30 mouse cellular contexts compared by ENCODE assay signal in the genomic region with DNA sequence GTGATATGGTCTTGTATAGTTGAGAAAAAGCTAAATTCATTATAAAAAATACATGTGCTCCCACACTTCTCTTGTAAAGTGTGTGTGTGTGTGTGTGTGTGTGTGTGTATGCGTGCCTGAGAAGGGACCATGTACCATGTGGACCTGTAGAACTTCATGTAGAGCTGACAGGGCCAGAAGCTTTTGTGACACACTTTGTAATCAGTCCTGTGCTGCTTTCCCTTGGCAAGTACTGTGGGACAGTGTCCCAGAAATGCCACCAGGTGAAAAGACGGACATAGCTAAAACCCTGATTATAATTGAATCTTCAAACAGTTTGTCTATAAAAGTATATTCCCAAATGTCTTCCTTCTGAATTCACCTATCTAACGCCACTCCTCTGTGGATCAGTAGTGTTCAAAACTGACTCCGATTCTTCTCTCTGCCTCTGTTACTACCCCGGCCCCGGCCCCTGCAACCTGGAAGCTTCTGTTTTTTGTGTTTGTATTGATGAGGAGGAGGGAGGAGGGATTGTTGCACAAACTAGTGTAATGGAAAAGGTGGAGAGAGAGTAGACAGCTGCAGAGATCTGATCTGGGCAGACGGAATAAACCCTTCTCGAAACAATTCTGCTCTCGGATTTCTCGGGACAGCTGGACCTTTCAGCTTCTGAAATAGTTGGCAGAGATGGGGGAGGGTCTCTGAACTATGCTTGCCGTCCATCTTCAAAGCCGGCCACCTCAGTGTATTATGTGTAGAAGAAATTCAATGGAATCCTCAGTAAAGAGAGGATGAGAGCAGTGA. TPM values are rescaled to one million over a fixed set of nuclear protein-coding genes. Genes with fewer than 3 reads are reported as not detected.
DNase-seq lines count a peak whose midpoint lies in the region; ATAC-seq lines count a peak whose summit lies in the region.
"Had no signal": no experiment of that assay in that cellular context is flagged by ENCODE, and none has a peak within 500 bp of the region (broad histone marks: within the 10 kb centered on the region; RNA-seq: fewer than 3 reads in every experiment).

No protein-coding gene starts in this region.

- peaks cover 43% of the 10 kb centered on the region for H3K27me3 ChIP-seq in heart, embryonic 10.5 days (ENCODE audit: insufficient read depth, poor library complexity, severe bottlenecking)
- peaks cover 34% of the 10 kb centered on the region for H3K27me3 ChIP-seq in embryonic facial prominence, embryonic 15.5 days
- H3K27me3 ChIP-seq in heart, embryonic 12.5 days (replicated peaks), result peaks cover 33% of the 10 kb centered on the region
- peaks cover 36% of the 10 kb centered on the region for H3K27me3 ChIP-seq in kidney, embryonic 16.5 days (ENCODE audit: insufficient read depth, low read length)

- intact Hi-C loops in heart, postnatal 10 days (cut with DNase I), result no loop called here

- ATAC-seq in embryonic facial prominence, embryonic 15.5 days (ENCODE audit: insufficient number of reproducible peaks, low FRiP score, low TSS enrichment, low read depth), result no peak
- ATAC-seq in heart, embryonic 12.5 days (ENCODE audit: insufficient number of reproducible peaks, low FRiP score), result no peak
- ATAC-seq in kidney, embryonic 16.5 days (ENCODE audit: low FRiP score, low TSS enrichment), result no peak
- ATAC-seq: activated CD4-positive, CD25-positive, alpha-beta regulatory T cell, adult 4 months; forebrain, embryonic 14.5 days; inflammation-experienced regulatory T-cells, adult 6 months; lung, postnatal 0 days; midbrain, embryonic 15.5 days had no signal

- WGBS in heart, embryonic 10.5 days, result 61% methylated on average over 12 of the region's 12 CpGs
- 59% methylated on average over 12 of the region's 12 CpGs for WGBS in embryonic facial prominence, embryonic 15.5 days
- 55% methylated on average over 12 of the region's 12 CpGs for WGBS in heart, embryonic 12.5 days
- WGBS in kidney, embryonic 16.5 days, result 62% methylated on average over 12 of the region's 12 CpGs

- no peak overlapping the region for H3K4me3 ChIP-seq in heart, embryonic 10.5 days
- H3K4me3 ChIP-seq in embryonic facial prominence, embryonic 15.5 days (replicated peaks), result no peak overlapping the region
- H3K4me3 ChIP-seq in heart, embryonic 12.5 days, result no peak overlapping the region
- no peak overlapping the region for H3K4me3 ChIP-seq in kidney, embryonic 16.5 days (ENCODE audit: low read length)
- H3K4me3 ChIP-seq: embryonic facial prominence, embryonic 13.5 days; left cerebral cortex, adult 2 months; midbrain, embryonic 15.5 days; neural tube, embryonic 13.5 days had no signal

- 0 out of 2 replicates have a peak, but pooled peaks cover 1% of the 10 kb centered on the region for H3K36me3 ChIP-seq in heart, embryonic 10.5 days
- no peaks in the 10 kb centered on the region for H3K36me3 ChIP-seq in embryonic facial prominence, embryonic 15.5 days
- no peaks in the 10 kb centered on the region for H3K36me3 ChIP-seq in heart, embryonic 12.5 days
- no peaks in the 10 kb centered on the region for H3K36me3 ChIP-seq in kidney, embryonic 16.5 days (ENCODE audit: insufficient read depth, low read length)
- H3K36me3 ChIP-seq: embryonic facial prominence, embryonic 13.5 days; midbrain, embryonic 15.5 days; neural tube, embryonic 13.5 days had no signal

- H3K4me2 ChIP-seq in embryonic facial prominence, embryonic 15.5 days (replicated peaks), result no peak overlapping the region
- H3K4me2 ChIP-seq in heart, embryonic 12.5 days, result peak overlapping the region; percentile 44
- no peak overlapping the region for H3K4me2 ChIP-seq in kidney, embryonic 16.5 days (replicated peaks; ENCODE audit: low read depth, low read length)
- H3K4me2 ChIP-seq: embryonic facial prominence, embryonic 13.5 days; hindbrain, embryonic 14.5 days; midbrain, embryonic 15.5 days; neural tube, embryonic 13.5 days had no signal

- DNase-seq in heart, embryonic 10.5 days (ENCODE audit: low spot score), result no peak
- DNase-seq in heart, adult 9 months (ENCODE audit: low spot score in 2 of 2), result no peak
- DNase-seq in heart, postnatal 10 days, result peak; percentile 39 to 43
- no peak for DNase-seq in right cerebral cortex, postnatal 25 days
- DNase-seq: adrenal gland, adult 8-10 months; cerebellum, adult 11-12 months; cerebellum, postnatal 14 days; kidney, adult 18-20 months; layer of hippocampus, adult 9-11 months; left cerebral cortex, postnatal 4 days; retina, postnatal 1 day; thymus, postnatal 25 days had no signal

- H3K9me3 ChIP-seq in heart, embryonic 10.5 days, result no peaks in the 10 kb centered on the region
- H3K9me3 ChIP-seq in embryonic facial prominence, embryonic 15.5 days (replicated peaks), result no peaks in the 10 kb centered on the region
- H3K9me3 ChIP-seq in heart, embryonic 12.5 days (replicated peaks), result no peaks in the 10 kb centered on the region
- H3K9me3 ChIP-seq in kidney, embryonic 16.5 days (ENCODE audit: low read length), result no peaks in the 10 kb centered on the region
- H3K9me3 ChIP-seq: embryonic facial prominence, embryonic 13.5 days; midbrain, embryonic 15.5 days; neural tube, embryonic 13.5 days had no signal

- H3K27ac ChIP-seq in heart, embryonic 10.5 days, result peak overlapping the region; percentile 83; the same call in 1 of the 2 replicates
- 0 out of 2 replicates have a peak overlapping the region, but pooled peaks have one; percentile 39 for H3K27ac ChIP-seq in embryonic facial prominence, embryonic 15.5 days (replicated peaks)
- no peak overlapping the region for H3K27ac ChIP-seq in heart, embryonic 12.5 days (ENCODE audit: poor library complexity, severe bottlenecking)
- no peak overlapping the region for H3K27ac ChIP-seq in kidney, embryonic 16.5 days (ENCODE audit: low read length)
- H3K27ac ChIP-seq: embryonic facial prominence, embryonic 13.5 days; hindbrain, embryonic 14.5 days; kidney, postnatal 0 days; left cerebral cortex, adult 2 months; macrophage; midbrain, embryonic 15.5 days; neural tube, embryonic 13.5 days had no signal

- no peak overlapping the region for H3K9ac ChIP-seq in embryonic facial prominence, embryonic 15.5 days
- H3K9ac ChIP-seq in heart, embryonic 12.5 days, result no peak overlapping the region
- no peak overlapping the region for H3K9ac ChIP-seq in kidney, embryonic 16.5 days (replicated peaks; ENCODE audit: low read length)
- H3K9ac ChIP-seq: embryonic facial prominence, embryonic 13.5 days; hindbrain, embryonic 14.5 days; midbrain, embryonic 15.5 days; neural tube, embryonic 13.5 days had no signal

- H3K4me1 ChIP-seq in heart, embryonic 10.5 days, result peaks cover 53% of the 10 kb centered on the region
- peaks cover 12% of the 10 kb centered on the region for H3K4me1 ChIP-seq in embryonic facial prominence, embryonic 15.5 days
- H3K4me1 ChIP-seq in heart, embryonic 12.5 days (replicated peaks), result peaks cover 43% of the 10 kb centered on the region
- peaks cover 5% of the 10 kb centered on the region; the same call in 1 of the 2 replicates for H3K4me1 ChIP-seq in kidney, embryonic 16.5 days (ENCODE audit: insufficient read depth, low read length)

RNA-seq across cellular contexts. Expression of a gene that starts 0.8 kb away (rescaled TPM):
- 5.5 and 8.9 TPM in 2 replicates for polyA plus RNA-seq in heart, embryonic 10.5 days (2016; fragmentation: Nextera tagmentation; extraction: Ambion mirVana)
- 12.4 and 16.1 TPM in 2 replicates for polyA plus RNA-seq in embryonic facial prominence, embryonic 15.5 days (2015; fragmentation: Nextera tagmentation; extraction: Ambion mirVana)
- polyA plus RNA-seq in heart, embryonic 12.5 days (2016; fragmentation: Nextera tagmentation; extraction: Ambion mirVana), result 7.9 and 9.2 TPM in 2 replicates
- total RNA-seq in heart, postnatal 10 days (2021), result 100 to 1,000 TPM; 149 to 172 TPM
- polyA plus RNA-seq in kidney, embryonic 16.5 days (2015; fragmentation: Nextera tagmentation; extraction: Ambion mirVana), result 0.37 and 0.69 TPM in 2 replicates
- total RNA-seq: granulocyte monocyte progenitor cell, adult 5-6 weeks; MEL had no signal
- polyA plus RNA-seq: activated CD4-positive, CD25-positive, alpha-beta regulatory T cell, adult 4 months; inflammation-experienced regulatory T-cells, adult 6 months; macrophage had no signal

RNA-seq across cellular contexts. Expression of a gene that starts 33.5 kb away (rescaled TPM):
- 59.9 and 75.5 TPM in 2 replicates for polyA plus RNA-seq in heart, embryonic 10.5 days (2016; fragmentation: Nextera tagmentation; extraction: Ambion mirVana)
- 179 and 184 TPM in 2 replicates for polyA plus RNA-seq in embryonic facial prominence, embryonic 15.5 days (2015; fragmentation: Nextera tagmentation; extraction: Ambion mirVana)
- 144 and 150 TPM in 2 replicates for polyA plus RNA-seq in heart, embryonic 12.5 days (2016; fragmentation: Nextera tagmentation; extraction: Ambion mirVana)
- 1,000 to 10,000 TPM in 1 of 2 experiments, 100 to 1,000 TPM in 1; 618 to 1,152 TPM for total RNA-seq in heart, postnatal 10 days (2021)
- 191 and 197 TPM in 2 replicates for polyA plus RNA-seq in kidney, embryonic 16.5 days (2015; fragmentation: Nextera tagmentation; extraction: Ambion mirVana)

RNA-seq across cellular contexts. Expression of a gene that starts 52.6 kb away (rescaled TPM):
- polyA plus RNA-seq in heart, embryonic 10.5 days (2016; fragmentation: Nextera tagmentation; extraction: Ambion mirVana), result 0.88 and 2.8 TPM in 2 replicates
- 1.5 and 2.0 TPM in 2 replicates for polyA plus RNA-seq in embryonic facial prominence, embryonic 15.5 days (2015; fragmentation: Nextera tagmentation; extraction: Ambion mirVana)
- 1.6 and 2.4 TPM in 2 replicates for polyA plus RNA-seq in heart, embryonic 12.5 days (2016; fragmentation: Nextera tagmentation; extraction: Ambion mirVana)
- total RNA-seq in heart, postnatal 10 days (2021), result 1 to 10 TPM; 4.9 to 5.3 TPM
- polyA plus RNA-seq in kidney, embryonic 16.5 days (2015; fragmentation: Nextera tagmentation; extraction: Ambion mirVana), result 1.3 TPM in 2 replicates
- total RNA-seq: adrenal gland, adult 8-10 months; granulocyte monocyte progenitor cell, adult 5-6 weeks; left cerebral cortex, adult 2 months; left cerebral cortex, postnatal 4 days; MEL had no signal
- polyA plus RNA-seq: activated CD4-positive, CD25-positive, alpha-beta regulatory T cell, adult 4 months; forebrain, embryonic 14.5 days; frontal cortex, adult 2 months; kidney, postnatal 0 days; large intestine, adult 2 months; macrophage had no signal

Comparison
In these comparisons a context has a peak if more than half of its experiments do, and no peak if none do; other contexts are left out.
1. DNase-seq: peak in heart, postnatal 10 days (2 of 2); none in heart, embryonic 10.5 days (single experiment), heart, adult 9 months (0 of 2) and right cerebral cortex, postnatal 25 days (single experiment).
2. H3K27ac ChIP-seq: peak in heart, embryonic 10.5 days (single experiment) and embryonic facial prominence, embryonic 15.5 days (single experiment); none in heart, embryonic 12.5 days (single experiment) and kidney, embryonic 16.5 days (single experiment).